Mouse (Mus musculus) urinary bladder, postnatal 14 days (tissue): ENCODE data around the gene Tceal8.
"Not testable (repeated sequence)": the region's sequence is repeated elsewhere in the genome, so short reads cannot be mapped to it uniquely, and the experiment has no call there.

Experiments used
- DNase-seq: peaks from one replicate; pipeline ENCODE4 v3.0.0; 2021; ENCODE audit warnings: low spot score

Tceal8 gene

DNA sequence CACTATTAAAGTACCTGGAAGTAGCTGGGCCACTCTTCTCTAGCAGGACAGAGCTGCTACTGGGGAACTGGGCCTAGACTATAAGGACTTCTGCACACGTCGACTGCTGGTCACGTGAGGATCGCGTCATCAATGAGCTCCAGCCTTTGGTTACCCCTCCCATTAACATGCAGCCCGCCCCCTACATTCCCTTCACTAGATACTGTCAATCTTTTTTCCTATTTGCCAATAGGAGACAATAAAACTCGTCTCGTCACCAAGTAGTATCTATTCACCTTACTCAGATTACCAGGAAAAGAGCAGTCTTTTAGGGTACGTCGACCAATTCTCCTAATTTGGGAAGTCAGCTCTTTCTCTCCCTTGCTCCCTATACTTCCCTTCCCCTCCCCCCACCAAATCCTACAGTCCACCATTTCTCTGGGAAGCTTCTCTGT is at the start of gene Tceal8:
TSS of gene Tceal8 (minus strand) at position 225 of the 434 bp plus-strand sequence.
- DNase-seq, result peak; percentile 80

DNA sequence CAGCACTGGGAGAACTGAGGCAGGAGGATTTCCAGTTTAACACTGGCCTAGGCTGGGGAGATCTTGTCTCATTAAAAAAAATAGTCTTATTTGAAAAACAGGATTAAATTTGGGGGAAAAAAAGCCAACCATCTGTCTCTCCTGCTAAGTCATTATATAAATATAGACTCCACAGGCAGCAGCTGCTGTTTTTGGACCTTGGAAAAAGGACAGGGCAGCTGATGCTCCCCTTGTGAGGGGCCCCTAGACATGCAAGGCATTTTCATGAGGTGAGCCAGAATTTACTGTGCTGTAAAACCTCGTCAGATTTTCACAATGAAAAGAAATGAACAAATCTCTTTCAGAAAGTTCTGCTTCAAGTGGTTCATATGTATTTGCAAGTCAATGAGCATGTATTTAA is 44.2 kb upstream of the Tceal8 start:
- no peak for DNase-seq

DNA sequence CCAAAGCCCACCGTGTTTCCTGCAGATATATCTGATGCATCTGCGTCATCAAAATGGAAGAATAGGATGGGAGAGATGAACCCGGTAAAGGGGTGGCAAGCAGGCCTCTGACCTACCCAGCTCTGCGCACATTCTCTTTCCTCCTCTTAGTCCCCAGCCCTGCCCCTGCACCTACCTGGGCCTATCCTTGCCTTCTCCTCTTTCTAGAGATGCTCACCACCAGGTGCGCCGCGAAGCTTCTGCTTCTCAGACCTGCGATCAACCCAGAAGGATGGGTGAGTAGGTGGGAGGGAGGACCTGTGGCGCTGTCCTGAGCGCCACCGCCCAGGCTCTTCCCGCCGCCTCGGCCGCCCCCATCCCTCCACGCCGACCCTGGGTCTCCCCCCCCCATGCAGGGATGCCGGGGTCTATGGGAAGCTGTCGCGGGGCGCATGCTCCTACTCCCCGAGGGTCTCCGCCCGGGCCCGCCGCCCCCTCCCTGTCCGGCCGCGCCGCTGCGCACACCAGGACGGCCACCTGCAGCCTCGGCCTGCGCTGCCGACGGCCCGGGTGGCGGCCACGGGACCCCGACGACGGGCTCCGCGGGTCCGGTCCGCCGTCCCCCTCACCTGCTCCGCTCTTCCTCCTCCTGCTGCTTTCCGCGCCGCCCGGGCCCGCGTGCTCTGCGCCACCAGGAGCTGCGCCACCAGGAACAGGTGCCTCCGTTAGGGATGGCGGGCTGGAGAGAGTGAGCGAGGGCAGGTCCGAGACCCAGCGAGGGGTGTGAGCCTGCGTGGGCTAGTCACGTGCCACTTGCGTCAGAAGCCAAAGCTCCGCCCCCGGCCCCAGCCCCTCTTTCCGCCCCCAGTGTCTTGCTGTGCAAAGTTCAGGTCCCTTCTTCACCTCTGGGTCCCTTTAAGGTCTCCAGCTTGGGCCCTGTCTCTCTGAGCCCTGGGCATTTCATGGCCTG is 42.9 kb upstream of the Tceal8 start, which contains the start of the genes Tceal7 and Bex1:
TSS of gene Tceal7 (plus strand) at position 51 of the 949 bp plus-strand sequence.
TSS of gene Bex1 (minus strand) at position 785 of the 949 bp plus-strand sequence.
- DNase-seq, result not testable (repeated sequence)

DNA sequence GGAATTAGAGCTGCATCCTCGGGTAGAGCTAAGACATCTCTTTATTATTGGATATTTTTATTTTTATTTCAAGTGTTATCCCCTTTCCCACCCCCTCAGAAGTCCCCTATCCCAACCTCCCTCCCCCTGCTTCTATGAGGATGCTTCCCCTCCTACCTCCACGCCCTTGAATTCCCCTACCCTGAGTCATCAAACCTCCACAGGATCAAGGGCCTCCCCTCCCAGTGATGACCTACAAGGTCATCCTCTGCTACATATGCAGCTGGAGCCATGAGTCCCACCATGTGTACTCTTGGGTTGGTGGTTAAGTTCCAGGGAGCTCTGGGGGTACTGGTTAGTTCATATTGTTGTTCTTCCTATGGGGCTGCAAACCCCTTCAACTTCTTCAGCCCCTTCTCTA is 41.3 kb upstream of the Tceal8 start:
- DNase-seq, result no peak

DNA sequence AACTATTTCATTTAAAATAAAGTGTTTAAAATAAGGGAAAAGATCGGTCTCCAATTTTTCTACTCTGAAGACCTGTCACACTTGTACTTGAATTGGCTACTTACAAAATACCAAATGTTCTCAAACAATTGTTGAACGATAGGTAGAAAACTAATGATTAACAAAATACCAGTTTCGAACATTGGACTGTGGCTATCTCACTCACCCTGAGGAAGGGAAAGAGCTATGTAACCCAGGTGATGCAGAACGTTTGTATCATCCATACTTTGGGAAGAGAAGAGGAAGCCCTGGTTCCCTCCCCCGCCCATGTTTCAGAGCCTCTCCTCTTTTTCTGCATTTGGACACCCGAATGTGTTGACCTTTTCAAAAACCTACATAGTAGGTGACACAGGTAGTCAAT is 32.3 kb upstream of the Tceal8 start:
- DNase-seq, result no peak

DNA sequence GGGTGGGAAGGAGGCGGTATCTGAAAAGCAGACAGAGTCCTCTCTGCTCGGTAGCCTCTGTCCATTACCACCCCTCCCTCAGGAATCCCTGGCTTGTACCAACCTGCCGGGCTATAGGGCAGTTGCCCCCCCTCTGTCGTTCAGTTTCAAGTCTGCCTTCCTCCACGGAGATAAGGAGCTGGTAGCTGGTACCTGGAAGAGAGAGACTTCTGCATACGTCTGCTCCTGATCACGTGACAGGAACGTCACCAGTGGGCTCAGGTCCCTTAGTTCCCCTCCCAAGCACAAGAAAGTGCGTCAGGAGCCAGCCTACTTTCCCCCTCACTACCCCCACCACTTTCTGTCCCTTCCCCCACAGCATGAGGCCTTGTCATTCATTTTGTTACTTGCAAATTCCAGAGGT is 31.5 kb upstream of the Tceal8 start, which contains the start of gene Tceal5:
TSS of gene Tceal5 (minus strand) at position 213 of the 403 bp plus-strand sequence.
- peak; percentile 18 for DNase-seq

DNA sequence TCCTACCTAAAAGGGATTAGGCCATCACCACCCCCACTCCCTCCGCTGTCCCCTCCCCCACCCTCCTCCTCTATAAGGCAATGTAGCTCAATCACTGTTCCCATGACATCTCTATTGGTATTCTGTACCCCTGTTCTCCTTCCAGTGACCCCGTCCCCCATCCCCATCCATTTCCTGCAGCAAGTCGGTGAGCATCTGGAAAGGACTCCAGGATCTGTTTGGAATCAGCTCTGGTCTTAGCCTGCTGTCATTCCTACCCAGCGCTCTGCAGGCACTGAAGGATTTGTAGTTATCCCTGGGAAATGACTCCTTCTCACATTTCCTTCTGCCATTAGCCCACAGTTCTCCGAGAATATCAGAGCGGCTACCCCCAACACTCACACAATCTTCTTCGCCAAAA is 31.1 kb upstream of the Tceal8 start:
- DNase-seq, result no peak

DNA sequence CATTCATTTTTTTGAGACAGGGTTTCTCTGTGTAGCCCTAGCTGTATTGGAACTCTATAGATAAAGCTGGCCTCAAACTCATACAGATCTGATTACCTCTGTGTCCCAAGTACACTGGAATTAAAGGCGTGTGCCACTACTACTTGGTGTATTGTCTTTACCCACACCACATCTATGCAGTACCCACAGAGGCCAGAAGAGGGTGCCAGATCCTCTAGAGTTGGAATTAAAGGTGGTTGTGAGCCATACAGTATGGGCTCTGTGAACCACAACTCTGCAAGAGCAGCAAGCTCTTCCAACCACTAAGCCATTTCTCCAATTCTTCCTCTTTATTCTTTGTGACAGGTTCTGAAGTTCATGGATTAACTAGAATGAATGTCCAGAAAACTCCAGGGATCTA is 24.7 kb upstream of the Tceal8 start:
- peak; percentile 11 for DNase-seq

DNA sequence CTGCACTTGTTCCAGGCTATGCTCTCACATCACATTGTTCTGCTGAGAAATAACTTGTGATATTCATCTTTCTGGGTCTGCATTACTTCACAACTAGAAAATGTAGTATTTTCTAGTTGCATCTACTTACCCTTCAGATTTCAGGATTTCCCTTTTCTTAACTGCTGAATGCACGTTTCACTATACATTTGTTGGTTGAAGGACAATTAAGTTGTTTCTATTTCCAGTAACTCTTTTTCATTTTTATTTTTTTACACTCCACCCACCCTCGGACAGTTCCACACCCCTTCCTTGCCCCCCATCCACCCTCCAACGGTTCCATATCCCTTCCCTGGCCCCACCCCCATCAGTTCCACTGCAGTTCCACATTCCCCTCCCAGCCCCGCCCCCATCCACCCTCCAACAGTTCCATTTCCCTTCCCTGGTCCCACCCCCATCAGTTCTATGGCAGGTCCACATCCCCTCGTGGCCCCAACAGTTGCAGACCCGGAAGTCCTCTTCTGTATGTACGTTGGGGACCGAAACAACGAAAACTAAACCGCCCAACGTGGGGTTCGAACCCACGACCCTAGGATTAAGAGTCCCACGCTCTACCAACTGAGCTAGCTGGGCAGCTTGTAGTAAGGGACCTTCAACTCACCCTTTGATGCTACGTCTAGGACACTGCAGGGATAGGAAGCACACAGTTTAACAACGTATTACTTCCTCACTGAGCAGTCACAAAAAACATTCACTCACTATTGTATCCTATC is 23.2 kb upstream of the Tceal8 start:
- no peak for DNase-seq

DNA sequence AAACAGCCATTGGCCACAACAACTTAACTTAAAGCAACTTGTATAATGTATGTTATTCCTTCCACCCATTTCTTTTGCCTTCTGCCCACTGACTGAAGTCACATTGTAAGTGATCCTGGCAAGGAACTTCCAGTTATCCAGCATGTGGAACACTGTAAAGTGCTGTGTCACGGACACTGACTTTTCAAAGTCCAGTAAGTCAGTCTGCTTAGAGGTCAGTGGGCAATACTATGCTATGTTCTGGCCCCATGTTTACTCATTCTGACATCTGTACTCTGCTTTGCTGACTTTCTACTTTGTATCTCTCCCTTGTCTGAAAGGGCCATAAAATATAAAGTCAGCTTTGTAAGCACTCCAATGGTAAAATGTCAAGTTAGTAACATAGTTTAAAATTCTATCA is 11.0 kb upstream of the Tceal8 start:
- DNase-seq, result no peak

DNA sequence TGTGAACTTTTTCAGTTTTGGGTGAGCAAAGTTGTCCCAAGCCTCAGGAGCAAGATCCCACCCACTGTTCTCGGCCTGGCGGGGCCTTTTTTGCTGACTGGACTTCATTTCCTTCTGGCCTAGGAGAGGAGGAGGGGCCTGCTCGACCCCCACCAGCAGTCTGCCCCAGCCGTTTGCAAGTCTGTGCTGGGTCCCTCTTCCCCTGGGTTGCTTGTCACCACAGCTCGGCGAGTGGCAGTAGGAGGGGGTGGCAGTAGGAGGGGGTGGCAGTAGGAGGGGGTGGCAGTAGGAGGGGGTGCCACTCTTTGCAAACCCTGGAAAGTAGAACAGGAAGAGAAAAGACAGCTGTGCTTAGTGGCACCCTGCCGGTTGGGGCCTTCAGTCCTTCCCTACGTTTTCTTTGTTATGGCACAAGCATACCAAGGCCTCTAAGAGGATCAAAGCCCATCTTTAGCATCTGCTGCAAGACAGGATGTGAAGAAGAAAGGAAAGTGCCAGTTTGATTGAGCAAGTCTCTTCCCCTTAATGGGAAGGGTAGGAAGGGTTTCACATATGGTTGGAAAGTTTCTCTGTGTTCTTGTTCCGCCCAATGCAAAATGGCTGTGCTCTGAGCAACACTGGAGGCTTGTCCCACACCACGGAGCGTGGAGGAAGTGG is 8.9 kb upstream of the Tceal8 start:
- DNase-seq, result no peak

DNA sequence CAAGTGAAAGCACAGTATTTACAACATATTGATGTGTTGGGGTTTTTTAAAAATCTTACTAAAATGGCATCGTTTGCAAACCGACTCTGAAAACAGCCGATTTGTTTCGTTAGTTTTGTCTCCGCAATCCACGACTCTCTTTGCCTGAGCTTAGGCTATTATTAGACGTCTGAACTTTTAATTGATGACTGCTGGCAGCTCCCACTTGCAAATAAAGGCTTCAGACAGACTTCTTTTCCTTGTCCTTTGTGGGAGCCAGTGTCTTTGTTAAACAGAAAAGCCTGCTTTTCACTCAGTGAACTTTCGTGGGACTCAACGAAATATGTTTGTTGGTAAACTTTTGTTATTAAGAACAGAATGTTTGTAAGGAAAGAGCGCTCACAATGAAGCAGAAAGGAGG is 644 bp upstream of the Tceal8 start:
- DNase-seq, result no peak

DNA sequence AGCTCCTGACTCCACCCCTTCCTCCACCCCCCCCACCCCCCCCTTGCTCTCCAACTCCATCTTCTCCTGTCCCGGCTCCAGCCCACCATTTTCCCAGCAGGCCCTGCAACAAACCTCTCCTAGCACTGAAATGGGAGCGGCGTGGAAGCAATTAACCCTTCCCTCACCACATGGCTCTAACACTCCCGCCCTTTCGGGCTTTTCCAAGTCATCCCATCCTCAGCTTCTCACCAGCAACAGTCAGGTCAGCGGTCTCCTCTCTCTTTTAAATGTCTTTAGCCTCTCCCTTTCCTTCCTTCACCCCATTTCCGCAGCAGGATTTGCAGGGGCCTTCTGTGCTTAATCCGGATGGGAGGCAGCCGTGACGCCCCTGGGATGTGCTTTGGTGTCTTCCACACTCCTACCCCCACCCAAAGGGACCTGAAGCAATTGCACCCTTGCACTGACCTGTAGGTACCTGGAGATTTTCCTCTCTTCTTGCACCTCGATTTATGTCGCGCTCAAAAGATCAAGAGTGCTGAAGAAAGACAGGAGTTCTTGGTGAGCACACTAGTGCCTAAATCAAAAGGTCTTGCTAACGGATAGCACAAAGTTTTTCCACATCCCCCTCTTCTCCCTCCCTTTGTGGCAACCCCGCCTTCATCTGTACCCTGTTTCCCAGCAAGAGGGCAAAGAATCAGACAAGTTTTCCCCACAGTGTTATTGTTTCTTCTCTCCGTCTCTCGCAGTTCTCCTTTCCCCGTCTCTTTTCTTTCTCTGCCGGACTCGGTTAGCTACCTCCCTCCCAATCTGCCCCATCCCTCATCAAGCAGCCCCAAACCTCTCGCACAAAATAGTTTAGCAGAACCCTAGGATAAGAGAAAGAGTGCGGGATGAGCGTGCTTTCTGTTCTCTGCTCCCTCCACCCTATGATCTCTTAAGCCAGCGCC is 689 bp downstream of the Tceal8 start:
- DNase-seq, result peak; percentile 64

DNA sequence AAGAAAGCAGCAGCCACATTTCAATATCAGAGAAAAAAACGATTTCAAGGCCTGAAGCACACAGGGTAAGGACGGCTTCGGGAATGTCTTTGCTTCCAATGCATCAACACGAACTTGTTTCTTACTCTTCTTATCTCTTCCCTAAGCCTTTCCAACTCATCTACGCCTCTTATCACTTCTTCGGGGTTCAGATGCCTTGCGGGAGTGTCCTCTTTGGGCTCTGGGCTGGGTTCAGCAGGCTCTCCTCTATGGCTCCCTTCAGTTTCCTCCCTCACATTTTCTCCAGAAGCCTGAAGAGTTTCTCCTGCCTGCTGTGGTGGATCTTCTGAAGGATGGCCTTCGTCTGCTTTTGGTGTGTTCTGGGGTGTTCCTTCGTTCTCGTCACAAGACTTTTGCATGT is 1.5 kb downstream of the Tceal8 start:
- DNase-seq, result no peak

DNA sequence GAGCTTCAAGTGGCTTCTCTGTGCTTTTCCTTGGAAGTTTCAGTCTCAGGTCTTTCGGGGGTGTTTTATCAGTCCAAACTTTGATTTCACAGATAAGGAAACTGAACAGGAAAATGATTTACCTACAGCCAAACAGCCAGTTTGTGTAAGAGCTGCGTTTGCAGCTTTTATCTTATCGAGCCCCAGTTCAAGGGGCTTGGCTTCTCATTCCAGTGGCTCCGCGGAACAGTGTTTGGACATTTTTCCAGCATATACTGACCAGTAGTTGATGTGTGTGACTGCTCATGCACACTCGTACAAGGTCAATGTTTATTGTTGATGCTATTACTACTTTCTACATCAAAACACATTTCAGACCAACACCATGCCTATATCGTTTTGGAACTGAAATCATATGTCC is 27.9 kb downstream of the Tceal8 start:
- DNase-seq, result no peak

DNA sequence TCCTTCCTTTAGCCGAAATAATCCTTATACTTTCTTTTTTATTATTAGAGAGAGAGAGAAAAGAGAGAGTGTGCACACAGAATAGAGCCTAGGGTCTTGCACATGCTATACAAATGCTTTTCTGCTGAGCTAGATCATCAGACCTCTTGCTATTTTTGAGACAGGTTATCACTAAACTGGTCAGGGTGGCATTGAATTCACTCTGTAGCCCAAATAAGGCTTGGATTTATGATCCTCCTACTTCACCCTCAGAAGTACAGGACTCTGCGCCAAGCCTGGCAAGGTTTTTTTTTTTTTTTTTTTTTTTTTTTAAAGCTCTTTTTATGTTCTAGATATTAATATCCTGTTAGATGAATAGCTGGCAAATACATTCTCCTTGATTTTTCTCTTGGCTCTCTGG is 28.4 kb downstream of the Tceal8 start:
- DNase-seq, result no peak

DNA sequence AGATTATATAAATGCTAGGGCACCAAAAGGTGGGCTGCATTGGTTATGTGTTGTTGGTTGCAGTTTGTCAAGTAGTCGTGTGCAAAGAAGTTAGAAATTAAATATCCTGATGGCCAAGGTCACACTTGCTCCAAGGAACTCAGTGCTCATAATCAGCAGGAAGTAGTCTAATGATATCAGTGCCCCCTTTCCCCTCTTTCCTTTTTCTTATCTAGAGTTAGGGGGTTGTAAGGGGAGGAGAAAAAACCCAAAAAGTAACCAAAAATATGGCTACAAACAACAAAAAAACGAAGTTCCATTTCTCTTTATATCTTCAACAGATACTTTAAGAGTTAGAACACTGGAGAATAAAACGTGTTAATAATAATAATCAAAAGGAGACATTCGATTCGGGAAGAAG is 30.8 kb downstream of the Tceal8 start:
- DNase-seq, result no peak

DNA sequence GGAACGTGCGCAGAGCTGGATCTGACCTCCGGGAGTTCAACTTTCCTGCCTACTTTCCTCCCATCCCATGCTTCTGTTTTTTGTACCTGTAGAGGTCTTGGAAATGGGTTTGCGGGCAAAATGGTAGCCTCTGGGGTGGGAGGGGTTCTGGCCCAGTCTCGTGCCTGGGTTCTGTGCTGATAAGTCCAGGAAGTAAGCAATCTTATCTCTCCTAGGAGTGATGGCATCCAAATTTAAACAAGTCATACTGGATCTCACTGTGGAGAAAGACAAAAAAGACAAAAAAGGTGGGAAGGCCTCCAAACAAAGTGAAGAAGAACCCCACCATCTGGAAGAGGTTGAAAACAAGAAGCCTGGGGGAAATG is 32.5 kb downstream of the Tceal8 start:
- DNase-seq, result not testable (repeated sequence)

DNA sequence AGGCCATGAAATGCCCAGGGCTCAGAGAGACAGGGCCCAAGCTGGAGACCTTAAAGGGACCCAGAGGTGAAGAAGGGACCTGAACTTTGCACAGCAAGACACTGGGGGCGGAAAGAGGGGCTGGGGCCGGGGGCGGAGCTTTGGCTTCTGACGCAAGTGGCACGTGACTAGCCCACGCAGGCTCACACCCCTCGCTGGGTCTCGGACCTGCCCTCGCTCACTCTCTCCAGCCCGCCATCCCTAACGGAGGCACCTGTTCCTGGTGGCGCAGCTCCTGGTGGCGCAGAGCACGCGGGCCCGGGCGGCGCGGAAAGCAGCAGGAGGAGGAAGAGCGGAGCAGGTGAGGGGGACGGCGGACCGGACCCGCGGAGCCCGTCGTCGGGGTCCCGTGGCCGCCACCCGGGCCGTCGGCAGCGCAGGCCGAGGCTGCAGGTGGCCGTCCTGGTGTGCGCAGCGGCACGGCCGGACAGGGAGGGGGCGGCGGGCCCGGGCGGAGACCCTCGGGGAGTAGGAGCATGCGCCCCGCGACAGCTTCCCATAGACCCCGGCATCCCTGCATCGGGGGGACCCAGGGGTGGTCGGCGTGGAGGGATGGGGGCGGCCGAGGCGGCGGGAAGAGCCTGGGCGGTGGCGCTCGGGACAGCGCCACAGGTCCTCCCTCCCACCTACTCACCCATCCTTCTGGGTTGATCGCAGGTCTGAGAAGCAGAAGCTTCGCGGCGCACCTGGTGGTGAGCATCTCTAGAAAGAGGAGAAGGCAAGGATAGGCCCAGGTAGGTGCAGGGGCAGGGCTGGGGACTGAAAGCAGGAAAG is 33.1 kb downstream of the Tceal8 start, which contains the start of gene Bex4:
TSS of gene Bex4 (plus strand) at position 170 of the 813 bp plus-strand sequence.
- DNase-seq, result not testable (repeated sequence)

DNA sequence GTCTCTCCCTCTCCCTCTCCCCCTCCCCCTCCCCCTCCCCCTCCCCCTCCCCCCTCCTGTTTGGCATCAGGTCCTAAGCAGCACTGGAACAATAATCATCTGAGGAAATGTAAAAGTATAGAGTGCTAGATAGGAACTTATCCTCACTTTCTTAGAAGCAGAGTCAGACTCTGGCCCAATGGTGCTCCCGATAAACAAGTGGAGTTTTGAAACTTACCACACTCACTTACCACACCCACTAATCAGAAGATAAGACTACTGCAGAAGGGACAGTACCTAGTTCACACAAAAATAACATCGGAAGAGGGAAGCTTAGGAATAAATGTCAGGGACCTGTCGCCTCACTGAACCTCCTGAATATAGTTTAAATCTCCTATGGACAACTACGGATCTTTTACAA is 36.6 kb downstream of the Tceal8 start:
- no peak for DNase-seq
